Mouse (Mus musculus) urinary bladder, postnatal 10 days (tissue): Measurements from ENCODE around the gene Klhl34.

Experiments
- DNase-seq: peaks from one replicate; pipeline ENCODE4 v3.0.0; 2022; ENCODE audit warnings: low spot score

The Klhl34 gene

GRCm38 (mm10) chrX:157818207-157818920 lies at the start of gene Klhl34:
Gene Klhl34 (plus strand): TSS chrX:157818435.
- DNase-seq: no peak

GRCm38 (mm10) chrX:157801669-157802068 lies 16.6 kb upstream of the Klhl34 start:
- DNase-seq: no peak

DNA sequence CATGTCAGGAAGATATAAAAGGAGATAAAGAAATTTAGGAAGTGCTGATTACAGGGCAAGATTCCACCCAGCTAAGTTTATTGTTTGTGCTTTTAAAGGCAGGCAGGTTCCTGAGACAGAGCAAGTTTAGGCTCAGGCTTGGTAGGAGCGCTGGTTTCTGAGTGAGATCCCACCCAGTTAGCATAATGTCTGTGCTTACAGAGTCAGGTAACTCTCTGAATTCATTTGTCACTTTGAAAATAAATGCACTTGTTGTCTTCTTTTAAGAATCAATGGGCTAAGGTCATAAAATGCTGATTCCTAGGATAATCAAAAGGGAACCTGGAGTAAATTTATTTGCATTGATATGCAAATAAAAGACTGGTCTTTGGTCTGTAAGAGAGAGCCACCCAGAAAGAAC lies 8.5 kb upstream of the Klhl34 start:
- no peak for DNase-seq

- DNase-seq: no peak
Observed at GRCm38 (mm10) chrX:157817571-157818206, 546 bp upstream of the Klhl34 start.

DNA sequence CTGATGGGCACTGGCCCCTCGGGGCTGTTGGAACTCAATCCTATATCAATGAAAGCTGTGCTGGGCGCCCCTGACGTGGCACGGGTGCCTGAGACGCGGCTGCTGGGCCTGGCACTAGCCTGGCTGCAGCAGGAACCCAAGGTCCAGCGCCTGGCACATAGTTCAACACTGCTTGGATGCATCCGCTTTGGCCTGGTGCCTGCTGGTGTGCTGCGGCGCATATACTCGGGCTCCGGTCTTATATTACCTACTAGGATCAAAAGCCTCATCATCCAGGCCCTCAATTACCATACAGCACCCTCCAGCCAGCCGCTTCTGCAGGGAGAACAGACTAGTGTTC lies 656 bp downstream of the Klhl34 start:
- DNase-seq: no peak

- no peak for DNase-seq
Observed at GRCm38 (mm10) chrX:157829983-157830382, 11.7 kb downstream of the Klhl34 start.
